Mouse (Mus musculus) gastrocnemius, postnatal 4 days (tissue): ENCODE measurements around the gene Tmod3. TPM values are rescaled to one million over a fixed set of nuclear protein-coding genes. Genes with fewer than 3 reads are reported as not detected.
"Not testable (repeated sequence)": the region's sequence is repeated elsewhere in the genome, so short reads cannot be mapped to it uniquely, and the experiment has no call there.

Source experiments
- DNase-seq, 2 experiments: peaks; one replicate each; pipeline ENCODE4 v3.0.0; 2021 to 2022; ENCODE audit warnings: low spot score in 2 of 2, mixed read lengths in 2 of 2
- total RNA-seq, 2 experiments: library from RNA; stranded (reverse); gene quantifications; 2 replicates each; pipeline ENCODE4 v1.2.3; 2021

Tmod3 gene
- total RNA-seq, 2 experiments from 2014 or later = 52.4 to 59.7 TPM

- peak in 1 of 2 experiments; percentile 46 for DNase-seq
Measured at GRCm38 (mm10) chr9:75558812-75559511, 495 bp downstream of the Tmod3 start.

DNA sequence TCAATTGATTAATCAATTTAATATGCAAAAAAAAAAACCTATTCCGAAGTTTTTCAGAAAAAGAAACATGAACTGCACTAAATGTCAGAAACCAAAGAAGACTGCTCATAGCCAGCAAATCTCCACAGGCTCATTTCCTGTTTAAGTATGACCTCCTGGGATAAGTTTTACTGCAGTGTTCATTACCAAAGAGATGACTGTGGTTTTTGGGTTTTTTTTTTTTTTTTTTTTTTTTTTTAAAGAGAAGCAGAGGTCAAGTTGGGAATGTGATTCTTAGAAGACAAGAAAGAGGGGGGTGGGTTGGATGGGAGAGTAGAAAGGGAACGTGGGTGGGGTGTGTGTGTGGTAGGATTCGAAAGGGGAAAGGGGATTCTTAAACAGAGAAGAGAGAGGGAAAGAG is 1.1 kb downstream of the Tmod3 start:
- no peak for DNase-seq

DNA sequence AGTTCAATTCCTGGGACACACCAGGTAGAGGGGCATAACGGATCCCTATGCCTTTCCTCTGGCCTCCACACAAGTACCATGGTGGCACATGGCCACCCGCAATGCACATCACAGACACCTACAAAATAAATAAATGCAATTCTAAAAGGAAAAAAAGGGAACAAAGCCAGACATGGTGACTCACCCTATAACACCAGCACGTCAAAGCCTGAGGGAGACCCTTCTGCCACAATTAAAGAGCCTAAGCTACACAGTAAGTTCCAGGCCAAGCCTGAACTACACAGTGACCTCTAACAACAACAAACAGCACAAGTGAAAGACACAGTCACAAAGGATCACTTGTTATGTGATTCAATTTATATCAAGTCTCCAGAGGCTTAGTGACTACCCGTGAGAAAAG is 5.7 kb downstream of the Tmod3 start:
- DNase-seq = no peak

DNA sequence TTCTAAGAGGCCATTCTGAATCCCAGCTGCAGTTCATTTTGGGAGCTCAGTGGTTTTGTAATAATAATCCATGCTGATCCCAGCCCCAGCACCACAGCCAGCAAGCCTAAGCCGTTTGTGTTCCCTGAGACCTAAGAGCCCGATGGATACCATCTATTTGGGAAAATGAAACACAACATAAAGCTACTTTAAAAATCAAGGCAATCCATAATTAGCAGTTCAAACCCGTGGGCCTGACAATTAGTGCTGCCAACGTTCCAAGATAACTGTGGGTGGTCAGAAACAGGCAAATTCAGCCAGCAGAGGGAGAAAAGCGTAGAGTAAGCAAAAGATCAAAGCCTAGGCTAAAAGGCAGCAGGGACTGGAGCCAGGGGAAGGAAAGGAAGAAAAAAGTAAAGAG is 8.1 kb downstream of the Tmod3 start:
- no peak for DNase-seq

DNA sequence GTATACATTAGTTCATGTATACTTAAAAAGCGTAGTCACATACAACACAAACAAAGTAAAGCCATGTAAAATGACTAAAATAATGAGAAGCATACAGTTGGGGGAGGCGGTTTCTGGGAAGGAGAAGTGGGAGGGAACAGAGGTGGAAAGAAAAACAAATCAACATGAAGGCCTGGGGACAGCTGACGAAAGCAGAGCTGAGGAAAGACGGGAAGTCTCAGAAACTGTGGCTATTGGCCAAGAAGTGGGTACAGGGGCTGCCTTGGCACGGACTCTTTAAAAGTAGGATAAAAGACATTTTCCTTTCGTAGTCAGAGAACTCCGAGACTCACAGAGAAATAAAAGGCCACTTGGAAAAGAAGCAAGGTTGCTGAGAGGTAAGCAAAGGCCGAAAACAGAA is 10.4 kb downstream of the Tmod3 start:
- no peak for DNase-seq

DNA sequence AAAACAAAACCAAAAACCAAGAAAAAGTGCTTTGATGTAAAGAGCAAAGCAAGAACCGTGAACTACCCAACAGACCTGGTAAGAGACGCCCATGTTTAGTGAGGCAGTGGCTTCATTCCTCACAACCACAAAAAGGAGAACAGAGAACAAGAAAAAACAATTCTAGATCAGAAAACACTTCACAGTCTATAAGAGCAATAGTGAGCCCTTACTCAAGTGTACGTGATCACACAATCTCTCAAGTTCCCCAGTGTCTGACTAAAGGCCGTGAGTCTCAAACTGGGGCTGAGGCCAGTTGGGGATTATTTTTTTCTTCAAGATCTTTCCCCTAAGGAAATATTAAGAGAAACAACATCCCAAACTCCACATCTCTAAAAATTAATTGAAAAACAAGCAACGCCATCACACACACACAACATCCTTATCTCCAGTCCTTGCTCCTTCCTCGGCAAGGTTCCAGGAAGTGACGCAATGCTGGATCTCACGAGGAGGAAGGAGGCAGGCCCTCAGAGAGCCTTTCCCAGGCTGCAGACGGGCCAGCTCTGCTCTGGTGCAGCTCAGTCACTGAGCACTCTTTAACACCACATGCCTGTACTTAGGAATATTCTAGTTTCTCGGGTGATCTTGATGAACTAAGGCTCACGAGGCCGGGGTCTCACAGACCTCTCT is 12.4 kb downstream of the Tmod3 start:
- peak; percentile 55 to 80 for DNase-seq

DNA sequence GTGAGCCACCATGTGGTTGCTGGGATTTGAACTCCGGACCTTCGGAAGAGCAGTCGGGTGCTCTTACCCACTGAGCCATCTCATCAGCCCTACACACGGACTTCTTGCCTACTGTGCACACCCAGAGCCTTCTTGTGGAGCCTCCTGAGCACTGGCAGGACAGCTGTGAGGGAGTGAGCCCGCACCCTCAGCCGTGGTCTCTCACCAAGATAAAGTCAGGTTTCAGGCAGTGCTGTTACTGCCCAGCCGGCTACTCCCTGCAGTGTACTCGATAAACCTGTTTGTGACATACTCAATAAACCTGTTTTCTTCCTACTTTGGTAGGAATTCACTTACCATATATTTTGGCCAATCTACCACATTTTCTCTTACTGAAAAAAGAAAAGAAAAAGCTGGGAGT is 13.9 kb downstream of the Tmod3 start:
- no peak for DNase-seq

DNA sequence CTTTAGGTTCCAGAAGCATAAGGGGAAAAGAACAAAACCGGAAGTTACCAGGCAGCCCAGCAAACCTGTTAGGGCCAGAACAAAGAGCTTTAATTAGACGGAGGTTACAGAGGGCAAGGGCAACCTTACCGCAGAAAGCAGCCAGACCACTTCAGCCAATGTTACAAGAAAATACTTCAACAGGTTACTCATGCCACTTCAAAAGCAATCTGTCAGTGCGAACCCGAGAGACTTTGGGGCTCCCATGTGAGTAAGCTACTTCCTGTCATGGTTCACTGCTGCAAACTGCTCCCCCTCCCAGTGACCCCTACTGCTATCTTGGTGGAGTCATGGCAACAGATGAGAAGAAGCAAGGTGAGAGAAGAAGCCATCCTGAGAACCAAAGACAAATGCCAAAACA is 18.0 kb downstream of the Tmod3 start:
- DNase-seq = no peak

- DNase-seq = no peak
Measured at GRCm38 (mm10) chr9:75536422-75536821, 23.0 kb downstream of the Tmod3 start.

GRCm38 (mm10) chr9:75534431-75534962 is 25.0 kb downstream of the Tmod3 start:
- no peak for DNase-seq

- not testable (repeated sequence) for DNase-seq
Measured at GRCm38 (mm10) chr9:75532989-75533388, 26.5 kb downstream of the Tmod3 start.

DNA sequence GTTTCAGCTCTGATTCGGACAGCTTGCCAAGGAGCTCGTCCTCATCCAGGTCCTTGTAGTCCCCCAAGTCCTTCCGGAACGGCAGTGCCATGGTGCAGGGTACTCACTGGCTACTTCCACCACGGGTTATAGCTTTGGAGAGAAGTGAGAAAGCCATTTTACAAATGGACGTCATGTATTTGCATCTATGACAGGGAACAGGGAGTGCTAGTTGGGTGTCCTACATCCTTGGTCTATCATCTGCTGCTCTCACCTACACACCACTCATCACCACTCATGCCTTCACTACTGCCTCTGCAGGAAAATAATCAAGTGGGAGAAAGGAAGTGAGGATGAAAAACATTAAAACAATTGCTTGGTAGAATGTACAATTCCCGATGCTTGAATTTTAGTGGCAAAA is 27.0 kb downstream of the Tmod3 start:
- no peak for DNase-seq

GRCm38 (mm10) chr9:75529358-75529757 is 30.1 kb downstream of the Tmod3 start:
- no peak for DNase-seq

DNA sequence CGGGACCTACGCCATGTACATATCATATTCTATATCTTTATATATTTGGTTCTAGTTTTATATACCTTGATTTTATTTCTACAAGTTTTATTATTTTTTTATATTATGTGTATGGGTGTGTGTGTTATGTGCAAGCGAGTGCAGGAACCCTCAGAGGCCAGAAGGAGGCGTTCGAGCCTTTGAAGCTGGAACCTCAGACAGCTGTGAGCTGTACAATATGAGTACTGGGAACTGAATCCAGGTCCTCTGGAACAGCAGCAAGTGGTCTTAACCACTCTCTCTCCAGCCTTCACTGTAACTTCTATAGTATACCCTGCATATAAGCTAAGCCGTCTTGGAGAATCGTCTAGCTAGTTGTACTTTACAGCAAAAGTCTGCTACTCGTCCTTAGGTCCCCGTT is 31.4 kb downstream of the Tmod3 start:
- no peak for DNase-seq

GRCm38 (mm10) chr9:75527368-75528059 is 31.9 kb downstream of the Tmod3 start:
- DNase-seq = no peak

DNA sequence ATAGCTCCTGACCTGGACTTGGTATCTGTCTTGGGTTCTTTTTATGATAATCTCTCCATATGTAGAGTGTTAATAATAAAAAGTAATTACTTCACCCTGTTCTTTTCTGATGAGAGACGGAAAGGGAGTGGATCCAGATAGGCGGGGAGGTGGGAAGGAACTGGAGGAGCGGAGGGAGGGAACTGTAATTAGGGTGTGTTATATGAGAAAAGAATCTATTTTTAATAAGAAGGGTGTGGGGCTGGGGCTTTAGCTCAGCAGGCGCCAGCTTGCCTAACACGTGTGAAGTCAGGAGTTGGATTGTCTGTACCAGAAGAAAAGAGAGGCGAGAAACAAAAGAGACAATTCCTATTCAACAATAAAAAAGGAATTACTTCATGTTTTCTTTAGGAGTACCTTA is 35.8 kb downstream of the Tmod3 start:
- no peak for DNase-seq

DNA sequence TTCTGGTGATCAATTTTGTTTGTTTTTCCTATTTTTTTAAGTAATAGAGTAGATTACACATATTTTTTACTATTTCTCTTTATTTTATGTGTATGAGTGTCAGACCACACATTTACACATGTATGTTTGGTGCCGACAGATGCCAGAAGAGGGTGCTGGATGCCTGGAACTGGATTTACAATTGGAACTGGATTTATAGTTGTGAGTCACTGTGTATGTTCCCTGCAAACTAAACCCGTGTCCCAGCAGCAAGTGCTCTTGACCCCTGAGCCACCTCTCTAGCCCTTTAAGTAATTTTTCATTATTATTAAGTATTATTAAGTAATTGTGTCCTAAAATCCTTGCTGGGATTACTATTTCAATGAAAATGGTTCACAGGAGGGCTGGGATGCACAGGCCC is 37.2 kb downstream of the Tmod3 start:
- DNase-seq = no peak

GRCm38 (mm10) chr9:75521788-75522187 is 37.7 kb downstream of the Tmod3 start:
- DNase-seq = peak in 1 of 2 experiments; percentile 26

DNA sequence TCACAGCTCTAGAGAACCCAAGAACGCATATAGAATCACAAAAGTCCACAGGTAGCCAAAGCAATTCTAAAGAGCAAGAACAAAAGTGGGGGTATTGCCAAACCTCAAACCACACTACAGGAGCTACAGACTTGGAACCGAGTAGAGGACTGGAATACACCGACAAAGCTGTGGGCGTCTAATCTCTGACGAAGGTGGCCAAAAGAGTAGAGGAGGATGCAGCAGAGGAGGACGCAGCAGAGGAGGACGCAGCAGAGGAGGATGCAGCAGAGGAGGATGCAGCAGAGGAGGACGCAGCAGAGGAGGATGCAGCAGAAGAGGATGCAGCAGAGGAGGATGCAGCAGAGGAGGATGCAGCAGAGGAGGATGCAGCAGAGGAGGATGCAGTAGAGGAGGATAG is 38.5 kb downstream of the Tmod3 start:
- DNase-seq = no peak

GRCm38 (mm10) chr9:75517751-75518150 is 41.7 kb downstream of the Tmod3 start:
- no peak for DNase-seq

- peak in 1 of 2 experiments; percentile 24 for DNase-seq
Measured at GRCm38 (mm10) chr9:75515464-75516113, 43.9 kb downstream of the Tmod3 start.
